Mouse (Mus musculus): Measurements from ENCODE around the gene Dll4.

GRCm38 (mm10) chr2:119324576-119325318 lies 837 bp upstream of the Dll4 start:
- TF ChIP-seq CTCF (IDR thresholded peaks at IDR 0.05; ENCODE audit: borderline replicate concordance, extremely low read depth, insufficient read depth, insufficient read length) (no peak), POLR2A (IDR thresholded peaks at IDR 0.05; ENCODE audit: borderline replicate concordance, extremely low read depth, insufficient read depth, insufficient read length, poor library complexity, severe bottlenecking) (no peak)

Measured in brain, embryonic 14.5 days (tissue).